Mouse (Mus musculus): ENCODE data around the gene Snrpd2. TPM values are rescaled to one million over a fixed set of nuclear protein-coding genes. Genes with fewer than 3 reads are reported as not detected.
"Not testable (repeated sequence)": the region's sequence is repeated elsewhere in the genome, so short reads cannot be mapped to it uniquely, and the experiment has no call there.

The Snrpd2 gene
- total RNA-seq, 2 experiments from 2014 or later: 84.3 to 88.7 TPM

- intact Hi-C loops (cut with DNase I): no loop called here
- DNase-seq (ENCODE audit: low spot score in 2 of 2): no peak
Measured at GRCm38 (mm10) chr7:19147497-19148045, 2.0 kb upstream of the Snrpd2 start.

- intact Hi-C loops (cut with DNase I): no loop called here
- DNase-seq (ENCODE audit: low spot score in 2 of 2): no peak
Measured at GRCm38 (mm10) chr7:19148180-19148874, 1.2 kb upstream of the Snrpd2 start.

GRCm38 (mm10) chr7:19148875-19149541 is 514 bp upstream of the Snrpd2 start, which contains the start of gene Qpctl:
Qpctl (minus strand) TSS chr7:19149291.
- intact Hi-C loops (cut with DNase I): no loop called here
- DNase-seq (ENCODE audit: low spot score in 2 of 2): peak; percentile 98 to 99

- intact Hi-C loops (cut with DNase I); DNase-seq (ENCODE audit: low spot score in 2 of 2): not testable (repeated sequence)
Measured at GRCm38 (mm10) chr7:19151121-19151520, 1.6 kb downstream of the Snrpd2 start.

DNA sequence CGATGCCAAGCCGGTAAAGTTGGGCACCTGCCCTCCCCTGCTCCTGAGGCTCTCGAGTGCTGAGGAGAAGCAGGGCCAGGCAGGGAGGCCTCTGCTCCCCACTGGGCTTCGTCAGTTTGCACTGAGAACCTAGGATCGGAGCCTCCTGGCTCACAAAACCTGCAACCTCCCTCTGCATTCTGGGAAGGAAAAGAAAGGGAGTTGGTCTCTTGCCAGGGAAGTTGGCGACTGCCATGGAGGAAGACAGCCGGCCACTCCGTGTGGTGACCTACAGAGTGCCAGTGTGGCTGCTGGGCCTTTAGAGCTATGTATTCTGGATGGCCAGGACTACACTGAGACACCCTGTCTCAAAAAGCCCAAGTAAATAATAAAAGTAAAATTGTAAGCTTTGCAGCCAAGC is 5.3 kb downstream of the Snrpd2 start:
- no peak for DNase-seq (ENCODE audit: low spot score in 2 of 2)
- intact Hi-C loops (cut with DNase I): loop anchor here (5.0 kb wide), 1 partner anchor 58 kb away; the partner anchor contains the start of gene Gpr4

- intact Hi-C loops (cut with DNase I): loop anchor here (5.0 kb wide), 1 partner anchor 56 kb away; the partner anchor contains the start of gene Gpr4
- peak in 1 of 2 experiments; percentile 67 for DNase-seq (ENCODE audit: low spot score in 2 of 2)
Measured at GRCm38 (mm10) chr7:19155825-19156475, 6.4 kb downstream of the Snrpd2 start.

- intact Hi-C loops (cut with DNase I): loop anchor here (1.0 to 5.0 kb wide), 2 partner anchors 15 to 55 kb away; partner anchors contain the start of gene Gpr4
- DNase-seq (ENCODE audit: low spot score in 2 of 2): peak; percentile 94 to 95
Measured at GRCm38 (mm10) chr7:19157160-19157800, 7.8 kb downstream of the Snrpd2 start.

DNA sequence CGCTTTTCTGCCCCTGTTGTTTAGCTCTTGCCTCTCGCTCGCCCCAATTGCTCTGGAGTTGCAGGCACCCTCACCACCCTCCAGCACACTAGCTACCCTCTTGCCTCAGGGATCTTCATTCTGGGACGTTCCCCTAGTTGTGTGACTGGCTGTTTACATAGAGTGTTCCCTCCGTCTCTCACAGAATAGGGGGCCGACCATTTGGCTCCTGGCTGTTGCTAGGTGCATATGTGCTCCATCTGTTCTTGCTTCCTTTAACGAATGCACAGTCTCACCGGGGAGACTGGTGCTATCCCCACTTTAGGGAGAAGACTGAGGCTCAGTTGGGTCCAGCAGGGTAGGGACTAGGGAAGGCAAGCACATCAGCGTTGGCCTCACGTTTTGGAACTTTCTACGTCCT is 9.1 kb downstream of the Snrpd2 start:
- DNase-seq (ENCODE audit: low spot score in 2 of 2): no peak
- intact Hi-C loops (cut with DNase I): loop anchor here (5.0 kb wide), 1 partner anchor 54 kb away; the partner anchor contains the start of gene Gpr4

DNA sequence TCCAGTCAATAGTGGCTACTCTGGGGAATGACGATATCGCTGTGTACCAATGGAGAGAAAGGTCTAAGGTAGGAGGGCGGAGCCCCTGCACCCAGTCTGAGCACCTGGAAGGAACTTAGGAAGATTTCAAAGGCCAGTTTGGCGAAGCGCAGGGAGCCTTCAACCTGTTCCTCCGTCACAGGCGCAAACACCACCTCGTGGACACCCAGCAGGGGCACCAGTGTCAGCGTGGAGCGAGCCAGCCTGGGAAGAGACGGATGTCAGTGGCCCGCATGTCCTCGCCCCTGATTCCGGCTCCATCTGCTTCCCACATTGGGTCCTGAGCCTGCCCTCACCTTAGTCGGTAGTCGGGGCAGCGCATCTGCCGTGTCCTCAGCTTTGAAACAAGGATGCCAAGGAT is 9.9 kb downstream of the Snrpd2 start:
- intact Hi-C loops (cut with DNase I): loop anchor here (5.0 kb wide), 1 partner anchor 53 kb away; the partner anchor contains the start of gene Gpr4
- no peak for DNase-seq (ENCODE audit: low spot score in 2 of 2)

DNA sequence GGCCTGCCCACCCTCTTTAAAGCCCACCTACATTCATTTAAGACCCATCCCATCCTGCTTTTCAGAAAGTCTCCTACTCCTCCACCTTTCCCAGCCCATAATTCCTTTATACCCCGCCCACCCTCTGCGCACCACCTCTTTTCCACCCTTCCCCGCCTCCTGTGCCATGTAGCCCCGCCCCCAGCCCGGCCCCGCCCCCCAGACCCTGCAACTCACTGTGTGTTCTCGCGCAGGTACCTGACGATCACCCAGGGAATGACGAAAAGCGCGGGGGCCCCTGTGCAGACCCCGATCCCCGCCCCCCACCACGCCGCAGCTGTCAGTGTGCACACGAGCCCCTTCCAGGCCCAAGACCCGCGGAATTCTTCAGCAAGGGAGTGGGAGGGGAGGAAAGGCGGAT is 10.6 kb downstream of the Snrpd2 start:
- DNase-seq (ENCODE audit: low spot score in 2 of 2): no peak
- intact Hi-C loops (cut with DNase I): no loop called here

- intact Hi-C loops (cut with DNase I): no loop called here
- DNase-seq (ENCODE audit: low spot score in 2 of 2): no peak
Measured at GRCm38 (mm10) chr7:19162928-19163327, 13.4 kb downstream of the Snrpd2 start.

GRCm38 (mm10) chr7:19163752-19164151 is 14.2 kb downstream of the Snrpd2 start:
- intact Hi-C loops (cut with DNase I): no loop called here
- DNase-seq (ENCODE audit: low spot score in 2 of 2): no peak

DNA sequence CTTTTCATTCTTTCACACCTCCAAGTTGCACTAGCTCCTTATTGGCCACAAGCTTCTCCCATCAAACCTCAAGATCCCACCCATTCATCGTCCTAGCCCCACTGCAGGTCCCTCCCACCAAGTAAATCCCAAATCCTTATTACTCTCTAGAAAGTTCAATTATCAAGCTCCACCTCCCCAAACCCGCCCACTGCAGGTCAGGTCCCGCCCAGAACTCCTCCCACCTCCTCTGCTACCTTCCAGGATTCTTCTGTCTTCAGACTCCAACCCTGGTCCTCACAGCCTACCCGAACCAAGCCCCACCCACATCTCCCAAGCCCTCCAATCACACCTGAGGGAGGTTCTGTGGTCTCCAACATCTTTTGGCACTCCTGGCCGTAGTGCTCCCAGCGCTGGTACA is 14.7 kb downstream of the Snrpd2 start:
- intact Hi-C loops (cut with DNase I): no loop called here
- DNase-seq (ENCODE audit: low spot score in 2 of 2): no peak

DNA sequence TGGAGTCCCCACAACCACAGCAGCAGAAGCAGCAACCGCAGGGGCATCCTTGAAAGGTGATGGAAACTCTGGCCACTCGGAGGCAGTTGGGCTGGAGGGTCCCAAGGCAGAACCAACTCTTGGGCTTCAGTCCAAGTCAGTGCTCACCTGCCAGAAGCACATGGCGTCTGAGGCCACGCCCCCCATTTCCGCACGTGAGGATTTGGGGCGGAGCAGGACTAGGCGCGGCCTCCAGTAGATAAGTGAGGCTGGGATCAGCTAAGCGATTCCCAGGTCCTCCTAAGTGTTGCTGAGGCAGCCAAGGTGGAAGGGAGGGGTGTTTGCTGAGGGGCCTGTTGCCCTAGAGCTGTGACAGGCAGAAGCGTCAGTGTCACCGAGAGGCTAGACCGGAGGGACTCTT is 15.5 kb downstream of the Snrpd2 start:
- intact Hi-C loops (cut with DNase I): no loop called here
- DNase-seq (ENCODE audit: low spot score in 2 of 2): no peak

DNA sequence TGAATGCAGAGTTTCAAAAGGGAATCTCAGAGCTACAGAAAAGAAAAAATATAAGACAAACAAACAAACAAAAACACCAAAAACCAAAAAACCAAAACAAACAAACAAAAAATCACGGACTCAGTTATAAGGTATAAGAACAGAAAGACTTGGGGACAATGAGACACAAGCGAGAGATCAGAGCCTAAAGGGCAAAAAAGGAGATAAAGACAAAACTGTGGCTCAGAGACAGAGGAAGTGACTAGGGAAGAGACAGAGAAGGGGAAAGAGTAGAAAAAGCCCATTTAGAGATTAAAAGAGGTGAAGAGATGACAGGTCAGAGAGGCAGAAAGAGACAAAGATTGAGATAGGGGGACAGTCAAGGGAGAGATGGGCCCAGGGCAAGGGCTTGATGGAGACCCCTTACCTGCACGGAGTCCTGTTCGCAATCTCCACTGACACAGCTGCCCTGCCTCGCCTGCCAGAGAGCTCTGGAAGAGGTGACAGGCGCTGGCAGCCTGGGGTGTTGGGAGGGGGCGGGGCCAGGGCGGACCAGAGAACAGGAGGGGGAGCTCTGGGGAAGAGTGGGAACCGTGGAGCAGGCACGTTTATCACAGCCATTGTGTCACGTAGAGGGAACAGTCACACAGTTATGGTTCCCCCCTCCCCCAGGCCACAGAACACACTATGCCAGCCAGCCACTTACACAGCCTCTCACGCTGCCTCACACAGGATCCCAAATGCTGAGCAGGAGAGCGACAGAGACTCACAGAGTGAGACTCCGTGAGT is 16.3 kb downstream of the Snrpd2 start, which contains the start of gene Gipr:
Gipr (minus strand) TSS at position 472 of the 768 bp plus-strand sequence.
- DNase-seq (ENCODE audit: low spot score in 2 of 2): peak in 1 of 2 experiments; percentile 73
- intact Hi-C loops (cut with DNase I): no loop called here

GRCm38 (mm10) chr7:19166990-19167389 is 17.5 kb downstream of the Snrpd2 start:
- DNase-seq (ENCODE audit: low spot score in 2 of 2): no peak
- intact Hi-C loops (cut with DNase I): no loop called here

GRCm38 (mm10) chr7:19169506-19169905 is 20.0 kb downstream of the Snrpd2 start:
- intact Hi-C loops (cut with DNase I): no loop called here
- DNase-seq (ENCODE audit: low spot score in 2 of 2): no peak

DNA sequence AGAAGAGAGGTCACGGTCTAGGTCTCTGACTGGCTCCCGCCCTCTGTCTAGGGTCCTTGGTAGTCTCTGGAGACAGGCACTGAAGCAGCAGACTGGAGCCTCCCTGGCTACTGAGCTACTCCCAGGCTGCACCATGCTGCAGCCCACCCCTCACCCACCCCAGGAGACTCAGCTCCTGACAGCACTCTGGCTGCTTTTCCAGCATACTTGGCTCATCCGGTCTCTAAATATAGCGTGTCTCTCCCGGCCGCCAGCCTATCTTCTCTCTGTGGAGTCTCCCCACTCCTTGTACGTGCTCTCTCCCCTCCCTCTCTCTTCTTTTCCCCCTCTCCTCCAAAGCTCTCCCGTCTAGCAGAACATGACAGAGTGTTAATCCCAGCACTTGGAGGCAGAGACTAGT is 20.6 kb downstream of the Snrpd2 start:
- DNase-seq (ENCODE audit: low spot score in 2 of 2): peak; percentile 73 to 89
- intact Hi-C loops (cut with DNase I): no loop called here

Measured in left cerebral cortex, postnatal 14 days (tissue).